In genomic region chr15:20135893-20136570, GRCm38 (mm10) we compare ENCODE assay signal across 19 mouse cellular contexts.
DNase-seq lines count a peak whose midpoint lies in the region; ATAC-seq and TF ChIP-seq lines count a peak whose summit lies in the region.
"Had no signal": no experiment of that assay in that cellular context is flagged by ENCODE, and none has a peak within 500 bp of the region (broad histone marks: within the 10 kb centered on the region; RNA-seq: fewer than 3 reads in every experiment).

No protein-coding gene starts in this region.

- no peak overlapping the region for H3K9ac ChIP-seq in forebrain, postnatal 0 days
- no peak overlapping the region for H3K9ac ChIP-seq in forebrain, embryonic 15.5 days (replicated peaks)
- no peak overlapping the region for H3K9ac ChIP-seq in neural tube, embryonic 15.5 days (replicated peaks)
- H3K9ac ChIP-seq: limb, embryonic 15.5 days; neural tube, embryonic 12.5 days had no signal

- intact Hi-C loops in gastrocnemius, postnatal 36 days (cut with DNase I), result no loop called here

- no peaks in the 10 kb centered on the region for H3K36me3 ChIP-seq in forebrain, postnatal 0 days (ENCODE audit: insufficient read depth)
- H3K36me3 ChIP-seq in forebrain, embryonic 15.5 days, result no peaks in the 10 kb centered on the region
- H3K36me3 ChIP-seq in E14TG2a.4 (ENCODE audit: insufficient read depth, low read length), result no peaks in the 10 kb centered on the region
- no peaks in the 10 kb centered on the region for H3K36me3 ChIP-seq in neural tube, embryonic 15.5 days
- H3K36me3 ChIP-seq: limb, embryonic 15.5 days; neural tube, embryonic 12.5 days had no signal

- H3K27me3 ChIP-seq in forebrain, postnatal 0 days (ENCODE audit: insufficient read depth, low read length), result no peaks in the 10 kb centered on the region
- H3K27me3 ChIP-seq in forebrain, embryonic 15.5 days, result no peaks in the 10 kb centered on the region
- H3K27me3 ChIP-seq in E14TG2a.4 (ENCODE audit: insufficient read depth, low read length), result no peaks in the 10 kb centered on the region
- H3K27me3 ChIP-seq in neural tube, embryonic 15.5 days (replicated peaks), result no peaks in the 10 kb centered on the region
- H3K27me3 ChIP-seq: limb, embryonic 15.5 days; megakaryocyte, embryonic 14.5 days; neural tube, embryonic 12.5 days had no signal

- ATAC-seq in forebrain, postnatal 0 days, result peak; percentile 25; the same call in 1 of the 2 replicates
- no peak for ATAC-seq in forebrain, embryonic 15.5 days (replicated peaks)
- ATAC-seq in neural tube, embryonic 15.5 days (ENCODE audit: low FRiP score), result no peak
- ATAC-seq: hindbrain, embryonic 16.5 days had no signal

- DNase-seq in forebrain, postnatal 0 days, result peak; percentile 16
- DNase-seq in layer of hippocampus, adult 2 months (ENCODE audit: low spot score in 2 of 2), result peak; percentile 8 to 24
- DNase-seq in layer of hippocampus, adult 8-10 months (ENCODE audit: low spot score in 2 of 2), result no peak
- DNase-seq in 416B (ENCODE audit: low read depth), result peak; percentile 36
- no peak for DNase-seq in gastrocnemius, postnatal 36 days
- DNase-seq: adrenal gland, postnatal 10 days; cerebellum, adult 8-10 months; gastrocnemius, postnatal 10 days; heart, postnatal 36 days; kidney, adult 2 months; kidney, postnatal 36 days; lung, postnatal 10 days had no signal

- 48% methylated on average over 3 of the region's 3 CpGs for WGBS in forebrain, postnatal 0 days
- 50% methylated on average over 3 of the region's 3 CpGs for WGBS in forebrain, embryonic 15.5 days
- 66% methylated on average over 3 of the region's 3 CpGs for WGBS in neural tube, embryonic 15.5 days

- H3K27ac ChIP-seq in forebrain, postnatal 0 days (ENCODE audit: low read depth, low read length), result no peak overlapping the region
- no peak overlapping the region for H3K27ac ChIP-seq in forebrain, embryonic 15.5 days (replicated peaks)
- no peak overlapping the region for H3K27ac ChIP-seq in layer of hippocampus, adult 2 months
- no peak overlapping the region for H3K27ac ChIP-seq in neural tube, embryonic 15.5 days (replicated peaks)
- H3K27ac ChIP-seq: limb, embryonic 15.5 days; neural tube, embryonic 12.5 days had no signal

- H3K4me1 ChIP-seq in forebrain, postnatal 0 days (ENCODE audit: insufficient read depth), result no peaks in the 10 kb centered on the region
- H3K4me1 ChIP-seq in forebrain, embryonic 15.5 days, result no peaks in the 10 kb centered on the region
- H3K4me1 ChIP-seq in E14TG2a.4 (replicated peaks; ENCODE audit: low read depth, low read length), result no peaks in the 10 kb centered on the region
- no peaks in the 10 kb centered on the region for H3K4me1 ChIP-seq in neural tube, embryonic 15.5 days
- H3K4me1 ChIP-seq: limb, embryonic 15.5 days; megakaryocyte, embryonic 14.5 days; neural tube, embryonic 12.5 days had no signal

- TF ChIP-seq CTCF in forebrain, postnatal 0 days (IDR thresholded peaks at IDR 0.05; ENCODE audit: low read depth), result peak; percentile 37
- TF ChIP-seq CTCF in layer of hippocampus, adult 2 months (conservative IDR thresholded peaks at IDR 0.05), result peak; percentile 81
- TF ChIP-seq CTCF in E14TG2a.4 (conservative IDR thresholded peaks at IDR 0.05; ENCODE audit: low read length), result peak; percentile 13; the same call in 1 of the 2 replicates

- H3K4me2 ChIP-seq in forebrain, postnatal 0 days (ENCODE audit: low read depth), result no peak overlapping the region
- no peak overlapping the region for H3K4me2 ChIP-seq in forebrain, embryonic 15.5 days (replicated peaks)
- no peak overlapping the region for H3K4me2 ChIP-seq in neural tube, embryonic 15.5 days
- H3K4me2 ChIP-seq: limb, embryonic 15.5 days; neural tube, embryonic 12.5 days had no signal

- no peaks in the 10 kb centered on the region for H3K9me3 ChIP-seq in forebrain, postnatal 0 days (ENCODE audit: low read length)
- no peaks in the 10 kb centered on the region for H3K9me3 ChIP-seq in forebrain, embryonic 15.5 days
- H3K9me3 ChIP-seq in E14TG2a.4 (ENCODE audit: low read length), result no peaks in the 10 kb centered on the region
- H3K9me3 ChIP-seq in neural tube, embryonic 15.5 days (replicated peaks), result no peaks in the 10 kb centered on the region
- H3K9me3 ChIP-seq: limb, embryonic 15.5 days; megakaryocyte, embryonic 14.5 days; neural tube, embryonic 12.5 days had no signal

- no peak overlapping the region for H3K4me3 ChIP-seq in forebrain, postnatal 0 days (ENCODE audit: low read depth, low read length)
- H3K4me3 ChIP-seq in forebrain, embryonic 15.5 days, result no peak overlapping the region
- no peak overlapping the region for H3K4me3 ChIP-seq in layer of hippocampus, adult 2 months
- no peak overlapping the region for H3K4me3 ChIP-seq in E14TG2a.4 (replicated peaks; ENCODE audit: low read length)
- no peak overlapping the region for H3K4me3 ChIP-seq in neural tube, embryonic 15.5 days (replicated peaks)
- H3K4me3 ChIP-seq: limb, embryonic 15.5 days; megakaryocyte, embryonic 14.5 days; neural tube, embryonic 12.5 days had no signal

Comparison
In these comparisons a context has a peak if more than half of its experiments do, and no peak if none do; other contexts are left out.
1. DNase-seq: peak in forebrain, postnatal 0 days (single experiment), layer of hippocampus, adult 2 months (2 of 2) and 416B (single experiment); none in layer of hippocampus, adult 8-10 months (0 of 2) and gastrocnemius, postnatal 36 days (0 of 2).
2. CTCF ChIP-seq: peak in every context shown above with its lines; median percentile 81 in layer of hippocampus, adult 2 months; 37 in forebrain, postnatal 0 days; 13 in E14TG2a.4.